Mouse (Mus musculus) myocyte (in vitro differentiated cells): ENCODE measurements around the gene Atp8b3. TPM values are rescaled to one million over a fixed set of nuclear protein-coding genes. Genes with fewer than 3 reads are reported as not detected.

Source experiments
- H3K27me3 ChIP-seq: one replicate; pipeline ENCODE4 v1.6.1; 2011; ENCODE audit not compliant: control insufficient read depth, insufficient read depth, insufficient read length
- H3K36me3 ChIP-seq: one replicate; pipeline ENCODE4 v1.6.1; 2011; ENCODE audit not compliant: control insufficient read depth, insufficient read depth
- H3K4me2 ChIP-seq: one replicate; pipeline ENCODE4 v1.6.1; 2011; ENCODE audit warnings: low read depth, control low read depth
- H3K4me3 ChIP-seq: one replicate; pipeline ENCODE4 v1.5.1; 2011; ENCODE audit warnings: mild to moderate bottlenecking, control low read depth, moderate library complexity
- H3K79me2 ChIP-seq: one replicate; pipeline ENCODE4 v1.6.1; 2011; ENCODE audit not compliant: control insufficient read depth, insufficient read depth
- H3ac ChIP-seq: one replicate; pipeline ENCODE4 v1.6.1; 2011; ENCODE audit not compliant: control insufficient read depth, insufficient read length
- CEBPB ChIP-seq: IDR thresholded peaks from 2 replicates; pipeline ENCODE4 v1.6.1; 2011; ENCODE audit warnings: mild to moderate bottlenecking, moderate library complexity; ENCODE audit not compliant: poor library complexity, insufficient read depth, severe bottlenecking
- E2F4 ChIP-seq: IDR thresholded peaks from one replicate; pipeline ENCODE4 v1.6.1; 2011; ENCODE audit warnings: mild to moderate bottlenecking, control low read depth, moderate library complexity; ENCODE audit not compliant: insufficient read depth
- MAX ChIP-seq: IDR thresholded peaks from one replicate; pipeline ENCODE4 v1.6.1; 2011; ENCODE audit warnings: low read depth, mild to moderate bottlenecking, control low read depth
- MYOD1 ChIP-seq, 3 experiments: IDR thresholded peaks; one replicate each; pipeline ENCODE4 v1.6.1; 2011; ENCODE audit warnings: control low read depth in 2 of 3, low read depth in 2 of 3, mild to moderate bottlenecking in 2 of 3, moderate library complexity in 1 of 3; ENCODE audit not compliant: insufficient read length in 2 of 3, control insufficient read depth in 1 of 3
- MYOG ChIP-seq, 3 experiments: IDR thresholded peaks; one replicate each; pipeline ENCODE4 v1.6.1; 2011; ENCODE audit warnings: control low read depth in 2 of 3, low read depth in 2 of 3, mild to moderate bottlenecking in 2 of 3; ENCODE audit not compliant: insufficient read length in 2 of 3, control insufficient read depth in 1 of 3, insufficient read depth in 1 of 3
- POLR2A ChIP-seq: IDR thresholded peaks from one replicate; pipeline ENCODE4 v1.6.1; 2011; ENCODE audit warnings: low read depth, mild to moderate bottlenecking, control low read depth, moderate library complexity; ENCODE audit not compliant: insufficient read length
- POLR2AphosphoS2 ChIP-seq: IDR thresholded peaks from one replicate; pipeline ENCODE4 v1.6.1; 2011; ENCODE audit warnings: low read depth, control low read depth; ENCODE audit not compliant: insufficient read length
- REST ChIP-seq: IDR thresholded peaks from one replicate; pipeline ENCODE4 v1.6.1; 2011; ENCODE audit warnings: mild to moderate bottlenecking, control low read depth, moderate library complexity; ENCODE audit not compliant: insufficient read depth, insufficient read length
- SRF ChIP-seq: IDR thresholded peaks from one replicate; pipeline ENCODE4 v1.6.1; 2011; ENCODE audit warnings: low read depth; ENCODE audit not compliant: control insufficient read depth, insufficient read length
- TCF12 ChIP-seq: IDR thresholded peaks from one replicate; pipeline ENCODE4 v1.6.1; 2011; ENCODE audit warnings: mild to moderate bottlenecking, control low read depth; ENCODE audit not compliant: poor library complexity, insufficient read depth, severe bottlenecking
- TCF3 ChIP-seq: IDR thresholded peaks from one replicate; pipeline ENCODE4 v1.6.1; 2011; ENCODE audit warnings: low read depth, control low read depth; ENCODE audit not compliant: insufficient read length
- USF1 ChIP-seq: IDR thresholded peaks from one replicate; pipeline ENCODE4 v1.6.1; 2011; ENCODE audit warnings: low read depth, mild to moderate bottlenecking, control low read depth, moderate library complexity
- polyA plus RNA-seq: library from polyadenylated mRNA; unstranded; fragments of >200 nt; fragmentation: generic; extraction: Trizol; gene quantifications from one replicate; pipeline ENCODE4 v1.2.1, GENCODE M21; 2012; ENCODE audit warnings: missing spikeins

Gene Atp8b3
- polyA plus RNA-seq, 1 experiment, result 0.08 TPM

DNA sequence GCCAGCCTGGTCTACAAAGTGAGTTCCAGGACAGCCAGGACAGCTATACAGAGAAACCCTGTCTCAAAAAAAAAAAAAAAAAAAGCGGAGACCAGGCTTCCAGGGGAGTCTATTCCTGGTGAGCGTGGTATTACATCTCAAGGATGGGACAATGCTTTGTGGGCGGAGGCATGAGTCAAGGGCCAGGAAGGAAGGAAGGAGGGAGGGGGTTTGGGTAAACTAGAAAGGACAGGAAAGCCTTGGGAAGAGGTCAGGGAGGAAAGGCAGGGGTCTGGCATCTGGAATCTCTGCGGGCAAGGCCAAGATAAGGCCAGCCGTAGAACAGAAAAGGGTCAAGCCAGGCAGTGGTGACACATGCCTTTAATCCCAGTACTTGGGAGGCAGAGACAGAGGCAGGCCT lies 569 bp upstream of the Atp8b3 start:
- Histone ChIP-seq H3ac (no peak overlapping the region), H3K4me2 (no peak overlapping the region), H3K27me3 (no peaks in the 10 kb centered on the region), H3K79me2 (no peaks in the 10 kb centered on the region), H3K36me3 (peaks cover 4% of the 10 kb centered on the region), H3K4me3 (no peak overlapping the region)
- TF ChIP-seq USF1 (no peak), TCF12 (no peak), POLR2A (no peak), E2F4 (no peak)

- no peaks in the 10 kb centered on the region for H3K27me3 ChIP-seq
Measured at GRCm38 (mm10) chr10:80538180-80538579, 744 bp downstream of the Atp8b3 start.

DNA sequence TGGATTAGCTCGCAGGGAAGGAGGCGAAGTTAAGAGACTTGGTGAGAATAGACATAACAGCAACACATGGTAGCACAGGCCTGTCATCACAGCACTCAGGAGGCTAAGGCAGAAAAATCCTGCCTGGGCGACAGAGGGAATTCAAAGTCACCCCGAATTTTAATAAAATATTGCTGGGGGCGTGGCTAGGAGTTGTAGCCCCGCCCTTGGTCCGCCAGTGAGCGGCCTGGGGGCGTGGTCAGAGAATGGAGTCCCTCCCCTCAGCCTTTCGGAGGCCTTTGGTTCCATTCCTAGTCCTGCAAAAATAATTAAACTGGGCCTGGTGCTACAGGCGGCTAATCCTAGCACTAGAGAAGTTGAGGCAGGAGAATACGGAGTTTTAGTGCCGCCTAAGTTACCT lies 3.2 kb downstream of the Atp8b3 start:
- TF ChIP-seq MYOD1 (IDR thresholded peaks at IDR 0.05; ENCODE audit: control insufficient read depth in 1 of 3, insufficient read length in 2 of 3, low read depth in 2 of 3) (no peak), POLR2A (no peak), CEBPB (no peak), REST (no peak), USF1 (no peak), E2F4 (no peak)
- Histone ChIP-seq H3K4me2 (no peak overlapping the region), H3K4me3 (no peak overlapping the region), H3ac (no peak overlapping the region), H3K36me3 (no peaks in the 10 kb centered on the region), H3K27me3 (no peaks in the 10 kb centered on the region), H3K79me2 (no peaks in the 10 kb centered on the region)

More at GRCm38 (mm10) chr10:80538180-80538579, 744 bp downstream of the Atp8b3 start:
- H3K4me3 ChIP-seq, result no peak overlapping the region
- TF ChIP-seq SRF, result no peak
- TF ChIP-seq USF1, result peak; percentile 82
- peaks cover 3% of the 10 kb centered on the region for H3K36me3 ChIP-seq
- H3ac ChIP-seq, result no peak overlapping the region
- H3K4me2 ChIP-seq, result peak overlapping the region; percentile 37
- H3K79me2 ChIP-seq, result no peaks in the 10 kb centered on the region

DNA sequence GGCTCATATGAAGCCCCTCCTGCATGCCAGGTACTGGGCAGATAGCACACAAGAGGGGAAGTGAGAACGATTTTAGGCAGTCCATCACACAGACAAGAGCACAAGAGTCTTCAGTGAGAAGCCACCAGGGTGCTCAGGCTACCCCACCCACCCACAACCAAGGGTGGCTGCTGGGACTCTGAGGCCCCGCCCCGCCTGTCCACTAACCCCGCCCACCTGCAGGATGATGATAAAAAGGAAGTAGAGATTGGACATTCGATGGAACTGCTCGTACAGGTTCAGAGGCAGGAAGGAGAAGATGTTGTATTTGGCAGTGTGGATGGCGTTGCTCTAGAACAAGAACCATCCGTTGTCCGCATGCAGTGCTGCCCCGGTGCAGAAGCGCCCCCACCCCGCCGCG lies 3.9 kb downstream of the Atp8b3 start:
- no peaks in the 10 kb centered on the region for H3K36me3 ChIP-seq

DNA sequence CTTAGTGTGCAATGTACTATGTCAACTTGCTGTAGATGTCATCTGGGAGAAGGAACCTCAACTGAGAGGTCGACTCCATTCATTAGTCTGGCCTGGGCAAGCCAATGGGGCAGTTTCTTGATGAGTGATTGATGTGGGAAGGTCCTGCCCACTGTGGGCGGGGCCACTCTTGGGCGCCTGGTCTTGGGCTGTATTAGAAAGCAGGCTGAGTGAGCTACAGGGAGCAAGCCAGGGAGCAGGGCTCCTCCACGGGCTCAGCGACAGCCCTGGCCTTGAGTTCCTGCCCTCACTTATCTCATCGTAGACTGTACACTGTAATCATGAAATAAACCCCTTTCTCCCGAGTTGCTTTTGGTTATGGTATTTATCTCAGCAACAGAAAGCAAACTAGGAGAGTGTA lies 5.2 kb downstream of the Atp8b3 start:
- H3K4me3 ChIP-seq, result no peak overlapping the region
- no peaks in the 10 kb centered on the region for H3K79me2 ChIP-seq
- H3K4me2 ChIP-seq, result no peak overlapping the region
- no peak overlapping the region for H3ac ChIP-seq
- TF ChIP-seq POLR2AphosphoS2, result no peak
- no peak for TF ChIP-seq CEBPB
- no peak for TF ChIP-seq MAX
- no peak for TF ChIP-seq SRF
- no peak for TF ChIP-seq MYOG (IDR thresholded peaks at IDR 0.05; ENCODE audit: control insufficient read depth in 1 of 3, insufficient read depth in 1 of 3, insufficient read length in 2 of 3, low read depth in 2 of 3)
- TF ChIP-seq POLR2A, result no peak
- TF ChIP-seq E2F4, result no peak
- TF ChIP-seq MYOD1 (IDR thresholded peaks at IDR 0.05; ENCODE audit: control insufficient read depth in 1 of 3, insufficient read length in 2 of 3, low read depth in 2 of 3), result no peak
- H3K36me3 ChIP-seq, result no peaks in the 10 kb centered on the region
- H3K27me3 ChIP-seq, result peaks cover 13% of the 10 kb centered on the region

More for the DNA sequence above, 3.9 kb downstream of the Atp8b3 start:
- TF ChIP-seq TCF3 (no peak), TCF12 (no peak)
- Histone ChIP-seq H3ac (no peak overlapping the region), H3K79me2 (no peaks in the 10 kb centered on the region), H3K4me2 (no peak overlapping the region), H3K27me3 (no peaks in the 10 kb centered on the region), H3K4me3 (no peak overlapping the region)

GRCm38 (mm10) chr10:80532783-80533182 lies 6.1 kb downstream of the Atp8b3 start:
- Histone ChIP-seq H3K36me3 (no peaks in the 10 kb centered on the region), H3K4me2 (no peak overlapping the region), H3ac (no peak overlapping the region), H3K79me2 (no peaks in the 10 kb centered on the region), H3K4me3 (no peak overlapping the region), H3K27me3 (peaks cover 22% of the 10 kb centered on the region)
- TF ChIP-seq MAX (no peak), POLR2A (no peak), SRF (no peak), TCF12 (no peak), POLR2AphosphoS2 (no peak), REST (no peak), CEBPB (no peak), MYOG (IDR thresholded peaks at IDR 0.05; ENCODE audit: control insufficient read depth in 1 of 3, insufficient read depth in 1 of 3, insufficient read length in 2 of 3, low read depth in 2 of 3) (no peak), TCF3 (no peak), USF1 (no peak), MYOD1 (IDR thresholded peaks at IDR 0.05; ENCODE audit: control insufficient read depth in 1 of 3, insufficient read length in 2 of 3, low read depth in 2 of 3) (no peak), E2F4 (no peak)
